Mouse (Mus musculus): Measurements from ENCODE around the gene Glis1. TPM values are rescaled to one million over a fixed set of nuclear protein-coding genes. Genes with fewer than 3 reads are reported as not detected.

The Glis1 gene
- polyA plus RNA-seq, 1 experiment from 2014 or later = 1.7 TPM

GRCm38 (mm10) chr4:107553774-107554173 is 119.4 kb downstream of the Glis1 start:
- no peak for ATAC-seq (ENCODE audit: borderline replicate concordance, extremely low read depth, low FRiP score, low TSS enrichment)
- no peaks in the 10 kb centered on the region for H3K9me3 ChIP-seq
- H3K9ac ChIP-seq = no peak overlapping the region
- H3K27ac ChIP-seq = no peak overlapping the region
- peaks cover 13% of the 10 kb centered on the region; the same call in 1 of the 2 replicates for H3K4me1 ChIP-seq
- H3K4me3 ChIP-seq = no peak overlapping the region
- H3K4me2 ChIP-seq = no peak overlapping the region
- 48% methylated on average over 5 of the region's 5 CpGs for WGBS
- no peaks in the 10 kb centered on the region for H3K27me3 ChIP-seq
- no peaks in the 10 kb centered on the region for H3K36me3 ChIP-seq

GRCm38 (mm10) chr4:107558801-107559200 is 124.4 kb downstream of the Glis1 start:
- H3K36me3 ChIP-seq = no peaks in the 10 kb centered on the region
- H3K9ac ChIP-seq = no peak overlapping the region
- no peaks in the 10 kb centered on the region for H3K4me1 ChIP-seq
- 44% methylated on average over 3 of the region's 3 CpGs for WGBS
- no peak overlapping the region for H3K4me2 ChIP-seq
- H3K4me3 ChIP-seq = no peak overlapping the region
- no peaks in the 10 kb centered on the region for H3K27me3 ChIP-seq
- H3K27ac ChIP-seq = no peak overlapping the region
- no peaks in the 10 kb centered on the region for H3K9me3 ChIP-seq
- ATAC-seq (ENCODE audit: borderline replicate concordance, extremely low read depth, low FRiP score, low TSS enrichment) = peak; percentile 36; the same call in 1 of the 2 replicates

GRCm38 (mm10) chr4:107561056-107561455 is 126.7 kb downstream of the Glis1 start:
- H3K4me2 ChIP-seq = no peak overlapping the region
- no peak overlapping the region for H3K27ac ChIP-seq
- no peaks in the 10 kb centered on the region for H3K27me3 ChIP-seq
- no peaks in the 10 kb centered on the region for H3K4me1 ChIP-seq
- 91% methylated on average over 2 of the region's 2 CpGs for WGBS
- H3K36me3 ChIP-seq = no peaks in the 10 kb centered on the region
- no peak overlapping the region for H3K4me3 ChIP-seq
- H3K9me3 ChIP-seq = no peaks in the 10 kb centered on the region
- ATAC-seq (ENCODE audit: borderline replicate concordance, extremely low read depth, low FRiP score, low TSS enrichment) = no peak
- H3K9ac ChIP-seq = no peak overlapping the region

GRCm38 (mm10) chr4:107568159-107568558 is 133.8 kb downstream of the Glis1 start:
- 70% methylated on average over 21 of the region's 21 CpGs for WGBS
- Histone ChIP-seq H3K4me3 (no peak overlapping the region), H3K9ac (no peak overlapping the region), H3K9me3 (no peaks in the 10 kb centered on the region), H3K36me3 (no peaks in the 10 kb centered on the region), H3K4me1 (peaks cover 7% of the 10 kb centered on the region; the same call in 1 of the 2 replicates), H3K27ac (no peak overlapping the region), H3K4me2 (no peak overlapping the region), H3K27me3 (no peaks in the 10 kb centered on the region)
- ATAC-seq (ENCODE audit: borderline replicate concordance, extremely low read depth, low FRiP score, low TSS enrichment) = no peak

- Histone ChIP-seq H3K27me3 (no peaks in the 10 kb centered on the region), H3K27ac (no peak overlapping the region), H3K4me3 (no peak overlapping the region), H3K4me1 (peaks cover 7% of the 10 kb centered on the region; the same call in 1 of the 2 replicates), H3K4me2 (no peak overlapping the region), H3K9me3 (no peaks in the 10 kb centered on the region), H3K9ac (no peak overlapping the region), H3K36me3 (no peaks in the 10 kb centered on the region)
- WGBS = 73% methylated on average over 7 of the region's 7 CpGs
- no peak for ATAC-seq (ENCODE audit: borderline replicate concordance, extremely low read depth, low FRiP score, low TSS enrichment)
Measured at GRCm38 (mm10) chr4:107568881-107569443, 134.6 kb downstream of the Glis1 start.

GRCm38 (mm10) chr4:107570329-107571014 is 136.1 kb downstream of the Glis1 start:
- Histone ChIP-seq H3K27ac (no peak overlapping the region), H3K9me3 (no peaks in the 10 kb centered on the region), H3K36me3 (no peaks in the 10 kb centered on the region), H3K4me3 (no peak overlapping the region), H3K4me2 (no peak overlapping the region), H3K27me3 (no peaks in the 10 kb centered on the region), H3K4me1 (peaks cover 7% of the 10 kb centered on the region; the same call in 1 of the 2 replicates), H3K9ac (no peak overlapping the region)
- 50% methylated on average over 19 of the region's 19 CpGs for WGBS
- no peak for ATAC-seq (ENCODE audit: borderline replicate concordance, extremely low read depth, low FRiP score, low TSS enrichment)

GRCm38 (mm10) chr4:107575781-107576180 is 141.4 kb downstream of the Glis1 start:
- 44% methylated on average over 6 of the region's 6 CpGs for WGBS
- Histone ChIP-seq H3K9me3 (no peaks in the 10 kb centered on the region), H3K36me3 (no peaks in the 10 kb centered on the region), H3K27ac (no peak overlapping the region), H3K27me3 (no peaks in the 10 kb centered on the region), H3K4me3 (no peak overlapping the region), H3K9ac (no peak overlapping the region), H3K4me2 (no peak overlapping the region), H3K4me1 (peaks cover 1% of the 10 kb centered on the region; the same call in 1 of the 2 replicates)
- ATAC-seq (ENCODE audit: borderline replicate concordance, extremely low read depth, low FRiP score, low TSS enrichment) = no peak

- H3K4me3 ChIP-seq = no peak overlapping the region
- no peaks in the 10 kb centered on the region for H3K9me3 ChIP-seq
Measured at GRCm38 (mm10) chr4:107576742-107577141, 142.4 kb downstream of the Glis1 start.

GRCm38 (mm10) chr4:107577146-107577839 is 142.9 kb downstream of the Glis1 start:
- WGBS = 69% methylated on average over 12 of the region's 12 CpGs
- ATAC-seq (ENCODE audit: borderline replicate concordance, extremely low read depth, low FRiP score, low TSS enrichment) = no peak

More at GRCm38 (mm10) chr4:107576742-107577141, 142.4 kb downstream of the Glis1 start:
- no peak overlapping the region for H3K27ac ChIP-seq
- H3K27me3 ChIP-seq = no peaks in the 10 kb centered on the region
- H3K9ac ChIP-seq = no peak overlapping the region
- 42% methylated on average over 6 of the region's 6 CpGs for WGBS
- ATAC-seq (ENCODE audit: borderline replicate concordance, extremely low read depth, low FRiP score, low TSS enrichment) = no peak
- H3K4me2 ChIP-seq = no peak overlapping the region
- H3K36me3 ChIP-seq = no peaks in the 10 kb centered on the region
- no peaks in the 10 kb centered on the region for H3K4me1 ChIP-seq

GRCm38 (mm10) chr4:107580883-107581282 is 146.5 kb downstream of the Glis1 start:
- H3K27ac ChIP-seq = no peak overlapping the region
- ATAC-seq (ENCODE audit: borderline replicate concordance, extremely low read depth, low FRiP score, low TSS enrichment) = no peak
- no peak overlapping the region for H3K4me3 ChIP-seq
- no peaks in the 10 kb centered on the region for H3K36me3 ChIP-seq
- H3K4me2 ChIP-seq = no peak overlapping the region
- no peaks in the 10 kb centered on the region for H3K27me3 ChIP-seq
- no peaks in the 10 kb centered on the region for H3K9me3 ChIP-seq
- no peak overlapping the region for H3K9ac ChIP-seq
- WGBS = 79% methylated on average over 11 of the region's 11 CpGs
- H3K4me1 ChIP-seq = no peaks in the 10 kb centered on the region

More at GRCm38 (mm10) chr4:107577146-107577839, 142.9 kb downstream of the Glis1 start:
- H3K4me3 ChIP-seq = no peak overlapping the region
- H3K4me2 ChIP-seq = no peak overlapping the region
- no peaks in the 10 kb centered on the region for H3K4me1 ChIP-seq
- no peaks in the 10 kb centered on the region for H3K36me3 ChIP-seq
- no peak overlapping the region for H3K9ac ChIP-seq
- H3K27me3 ChIP-seq = no peaks in the 10 kb centered on the region
- H3K9me3 ChIP-seq = no peaks in the 10 kb centered on the region
- no peak overlapping the region for H3K27ac ChIP-seq

- H3K4me2 ChIP-seq = no peak overlapping the region
- H3K36me3 ChIP-seq = no peaks in the 10 kb centered on the region
- no peaks in the 10 kb centered on the region for H3K4me1 ChIP-seq
- H3K9me3 ChIP-seq = no peaks in the 10 kb centered on the region
- no peak overlapping the region for H3K4me3 ChIP-seq
- no peak overlapping the region for H3K27ac ChIP-seq
- no peak overlapping the region for H3K9ac ChIP-seq
- no peaks in the 10 kb centered on the region for H3K27me3 ChIP-seq
- ATAC-seq (ENCODE audit: borderline replicate concordance, extremely low read depth, low FRiP score, low TSS enrichment) = no peak
- WGBS = 58% methylated on average over 5 of the region's 5 CpGs
Measured at GRCm38 (mm10) chr4:107586391-107586790, 152.0 kb downstream of the Glis1 start.

GRCm38 (mm10) chr4:107588637-107589036 is 154.2 kb downstream of the Glis1 start:
- H3K27ac ChIP-seq = no peak overlapping the region
- H3K9me3 ChIP-seq = no peaks in the 10 kb centered on the region
- no peak for ATAC-seq (ENCODE audit: borderline replicate concordance, extremely low read depth, low FRiP score, low TSS enrichment)
- H3K27me3 ChIP-seq = no peaks in the 10 kb centered on the region
- no peak overlapping the region for H3K9ac ChIP-seq
- H3K4me3 ChIP-seq = no peak overlapping the region
- no peaks in the 10 kb centered on the region for H3K36me3 ChIP-seq
- no peaks in the 10 kb centered on the region for H3K4me1 ChIP-seq
- 75% methylated on average over 7 of the region's 7 CpGs for WGBS
- no peak overlapping the region for H3K4me2 ChIP-seq

Measured in lung, embryonic 15.5 days (tissue).